Mouse (Mus musculus): ENCODE data around the gene Rpl36al.
"Not testable (repeated sequence)": the region's sequence is repeated elsewhere in the genome, so short reads cannot be mapped to it uniquely, and the experiment has no call there.

DNA sequence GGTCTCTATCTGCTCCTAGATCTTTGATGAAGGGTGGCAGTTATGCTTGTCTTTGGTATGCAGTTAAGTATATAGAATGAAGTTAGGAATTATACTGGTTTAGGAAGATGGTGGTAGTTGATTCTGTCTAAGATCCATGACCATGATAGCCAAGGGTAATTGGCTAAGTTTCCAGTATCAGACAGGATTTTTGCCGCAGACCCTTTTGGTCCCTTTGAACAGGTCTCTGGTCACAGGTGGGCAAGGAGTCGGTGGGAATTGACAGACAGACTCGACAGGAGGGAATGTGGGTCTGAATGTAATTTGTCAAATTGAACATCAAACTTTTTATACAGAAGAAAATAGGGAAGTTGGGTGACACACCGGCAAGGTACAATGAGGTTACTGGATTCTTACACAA, 20.3 kb downstream of the Rpl36al start:
- not testable (repeated sequence) for TF ChIP-seq CTCF, POLR2A (IDR thresholded peaks at IDR 0.05; ENCODE audit: extremely low read depth, insufficient read depth, low read length)

Data from cortical plate, adult 2 months (tissue).